Mouse (Mus musculus) lung, postnatal 0 days (tissue): ENCODE results near the gene Wwc1. TPM values are rescaled to one million over a fixed set of nuclear protein-coding genes. Genes with fewer than 3 reads are reported as not detected.
"Not testable (repeated sequence)": the region's sequence is repeated elsewhere in the genome, so short reads cannot be mapped to it uniquely, and the experiment has no call there.

ENCODE experiments used
- ATAC-seq: fragments of 200-750 bp; cut with Nextera tagmentation; 2 replicates; pipeline ENCODE4 v1.8.0; 2017; ENCODE audit warnings: moderate library complexity
- DNase-seq: peaks from one replicate; pipeline ENCODE4 v3.0.0-alpha.2; 2016; ENCODE audit warnings: low spot score
- H3K27ac ChIP-seq: fragments of 300-500 bp; sonication (generic); 2 replicates; pipeline ENCODE4 v1.5.1; 2014; ENCODE audit warnings: antibody characterized with exemption, mild to moderate bottlenecking, low read length, mixed read lengths
- H3K27me3 ChIP-seq: fragments of 300-500 bp; sonication (generic); replicated peaks from 2 replicates; pipeline ENCODE4 v1.6.1; 2014; ENCODE audit warnings: low read length, mixed read lengths; ENCODE audit not compliant: insufficient read depth
- H3K36me3 ChIP-seq: fragments of 300-500 bp; sonication (generic); 2 replicates; pipeline ENCODE4 v1.6.1; 2014; ENCODE audit warnings: low read length, mixed read lengths; ENCODE audit not compliant: insufficient read depth
- H3K4me1 ChIP-seq: fragments of 300-500 bp; sonication (generic); 2 replicates; pipeline ENCODE4 v1.6.1; 2014; ENCODE audit warnings: antibody characterized with exemption, low read depth, low read length, mixed read lengths; ENCODE audit not compliant: insufficient read depth
- H3K4me2 ChIP-seq: fragments of 300-500 bp; sonication (generic); replicated peaks from 2 replicates; pipeline ENCODE4 v1.6.1; 2014; ENCODE audit warnings: low read depth, mild to moderate bottlenecking, low read length, moderate library complexity, mixed read lengths
- H3K4me3 ChIP-seq: fragments of 300-500 bp; sonication (generic); 2 replicates; pipeline ENCODE4 v1.5.1; 2014; ENCODE audit warnings: low read depth, low read length
- H3K9ac ChIP-seq: fragments of 300-500 bp; sonication (generic); replicated peaks from 2 replicates; pipeline ENCODE4 v1.6.1; 2014; ENCODE audit warnings: low read depth, mild to moderate bottlenecking
- H3K9me3 ChIP-seq: fragments of 300-500 bp; sonication (generic); 2 replicates; pipeline ENCODE4 v1.6.1; 2016; ENCODE audit warnings: low read length, mixed read lengths
- CTCF ChIP-seq: IDR thresholded peaks from 2 replicates; pipeline ENCODE4 v1.5.1; 2016; ENCODE audit warnings: antibody characterized with exemption, mild to moderate bottlenecking
- EP300 ChIP-seq: IDR thresholded peaks from 2 replicates; pipeline ENCODE4 v1.6.1; 2016; ENCODE audit warnings: antibody characterized with exemption, mild to moderate bottlenecking, control low read depth
- WGBS: fragments of 180-500 bp; shearing (Covaris S2); extraction: QIAGEN DNeasy Blood & Tissue Kit; methylation state at CpG from one replicate; pipeline ENCODE4 v1.1.7; 2014; 5-methylcytosine and 5-hydroxymethylcytosine counted together
- polyA plus RNA-seq: library from polyadenylated mRNA; unstranded; fragments of >200 nt; fragmentation: Nextera tagmentation; extraction: Ambion mirVana; gene quantifications from 2 replicates; pipeline ENCODE4 v1.2.1, GENCODE M21; 2015

Gene Wwc1
- polyA plus RNA-seq, 1 experiment from 2014 or later, result 22.1 TPM

GRCm38 (mm10) chr11:35841738-35842325 lies 138.5 kb downstream of the Wwc1 start:
- Histone ChIP-seq H3K27ac (no peak overlapping the region), H3K4me3 (no peak overlapping the region), H3K9ac (no peak overlapping the region), H3K27me3 (no peaks in the 10 kb centered on the region), H3K9me3 (no peaks in the 10 kb centered on the region), H3K4me2 (no peak overlapping the region), H3K36me3 (no peaks in the 10 kb centered on the region), H3K4me1 (no peaks in the 10 kb centered on the region)
- 86% methylated on average over 21 of the region's 21 CpGs for WGBS
- ATAC-seq, result no peak
- DNase-seq, result no peak
- TF ChIP-seq EP300 (no peak), CTCF (no peak)

GRCm38 (mm10) chr11:35840806-35841205 lies 139.5 kb downstream of the Wwc1 start:
- not testable (repeated sequence) for H3K27ac ChIP-seq, H3K4me1 ChIP-seq, ATAC-seq, H3K9ac ChIP-seq, H3K4me3 ChIP-seq, H3K9me3 ChIP-seq, H3K36me3 ChIP-seq, H3K27me3 ChIP-seq, DNase-seq, H3K4me2 ChIP-seq
- WGBS, result 90% methylated on average over 4 of the region's 4 CpGs

- no peaks in the 10 kb centered on the region for H3K27me3 ChIP-seq
- peak; percentile 60 for TF ChIP-seq CTCF
- no peak for TF ChIP-seq EP300
- H3K36me3 ChIP-seq, result no peaks in the 10 kb centered on the region
- H3K27ac ChIP-seq, result no peak overlapping the region
- no peaks in the 10 kb centered on the region for H3K4me1 ChIP-seq
- H3K9ac ChIP-seq, result no peak overlapping the region
- no peaks in the 10 kb centered on the region for H3K9me3 ChIP-seq
- no peak overlapping the region for H3K4me3 ChIP-seq
- DNase-seq (no peak), ATAC-seq (no peak)
- 79% methylated on average over 7 of the region's 7 CpGs for WGBS
- H3K4me2 ChIP-seq, result no peak overlapping the region
Measured at GRCm38 (mm10) chr11:35840282-35840681, 140.0 kb downstream of the Wwc1 start.

- Histone ChIP-seq H3K27me3 (no peaks in the 10 kb centered on the region), H3K4me2 (peak overlapping the region; percentile 45), H3K36me3 (no peaks in the 10 kb centered on the region), H3K4me1 (peaks cover 2% of the 10 kb centered on the region; the same call in 1 of the 2 replicates), H3K9me3 (no peaks in the 10 kb centered on the region), H3K4me3 (peak overlapping the region; percentile 10; the same call in 1 of the 2 replicates), H3K27ac (no peak overlapping the region), H3K9ac (no peak overlapping the region)
- DNase-seq (peak; percentile 91), ATAC-seq (peak; percentile 88)
- TF ChIP-seq EP300, result no peak
- WGBS, result 24% methylated on average over 28 of the region's 28 CpGs
Measured at GRCm38 (mm10) chr11:35838345-35839338, 141.7 kb downstream of the Wwc1 start.

GRCm38 (mm10) chr11:35837156-35838126 lies 142.9 kb downstream of the Wwc1 start:
- no peaks in the 10 kb centered on the region for H3K36me3 ChIP-seq
- TF ChIP-seq EP300 (no peak), CTCF (peak; percentile 6; the same call in 1 of the 2 replicates)
- peaks cover 7% of the 10 kb centered on the region; the same call in 1 of the 2 replicates for H3K4me1 ChIP-seq
- 67% methylated on average over 5 of the region's 5 CpGs for WGBS
- no peak for ATAC-seq
- H3K9me3 ChIP-seq, result no peaks in the 10 kb centered on the region
- H3K4me3 ChIP-seq, result no peak overlapping the region
- H3K27me3 ChIP-seq, result no peaks in the 10 kb centered on the region
- no peak overlapping the region for H3K27ac ChIP-seq
- DNase-seq, result no peak
- H3K4me2 ChIP-seq, result peak overlapping the region; percentile 45; the same call in 1 of the 2 replicates
- no peak overlapping the region for H3K9ac ChIP-seq
